Mouse (Mus musculus) hindbrain, embryonic 13.5 days (tissue): Measurements from ENCODE around the gene Mylpf. TPM values are rescaled to one million over a fixed set of nuclear protein-coding genes. Genes with fewer than 3 reads are reported as not detected.

Experiments
- ATAC-seq: fragments of 200-750 bp; cut with Nextera tagmentation; 2 replicates; pipeline ENCODE4 v1.8.0; 2017; ENCODE audit warnings: moderate TSS enrichment; ENCODE audit not compliant: low FRiP score
- H3K27ac ChIP-seq: fragments of 300-500 bp; sonication (generic); 2 replicates; pipeline ENCODE4 v1.5.1; 2015; ENCODE audit warnings: inconsistent platforms, mild to moderate bottlenecking, moderate library complexity
- H3K27me3 ChIP-seq: fragments of 300-500 bp; sonication (generic); 2 replicates; pipeline ENCODE4 v1.6.1; 2015; ENCODE audit warnings: mild to moderate bottlenecking, inconsistent platforms
- H3K36me3 ChIP-seq: fragments of 300-500 bp; sonication (generic); 2 replicates; pipeline ENCODE4 v1.6.1; 2015; ENCODE audit warnings: mild to moderate bottlenecking, inconsistent platforms
- H3K4me1 ChIP-seq: fragments of 300-500 bp; sonication (generic); replicated peaks from 2 replicates; pipeline ENCODE4 v1.6.1; 2015; ENCODE audit warnings: inconsistent platforms
- H3K4me2 ChIP-seq: fragments of 300-500 bp; sonication (generic); 2 replicates; pipeline ENCODE4 v1.6.1; 2015; ENCODE audit warnings: inconsistent platforms, mild to moderate bottlenecking, moderate library complexity
- H3K4me3 ChIP-seq: fragments of 300-500 bp; sonication (generic); 2 replicates; pipeline ENCODE4 v1.5.1; 2015; ENCODE audit warnings: mild to moderate bottlenecking, inconsistent platforms
- H3K9ac ChIP-seq: fragments of 300-500 bp; sonication (generic); 2 replicates; pipeline ENCODE4 v1.6.1; 2015; ENCODE audit warnings: mild to moderate bottlenecking, inconsistent platforms
- H3K9me3 ChIP-seq: fragments of 300-500 bp; sonication (generic); 2 replicates; pipeline ENCODE4 v1.6.1; 2016; ENCODE audit warnings: inconsistent platforms
- WGBS: fragments of 180-500 bp; shearing (Covaris S2); methylation state at CpG from one replicate; pipeline ENCODE4 v1.1.7; 2015; 5-methylcytosine and 5-hydroxymethylcytosine counted together
- polyA plus RNA-seq: library from polyadenylated mRNA; unstranded; fragments of >200 nt; fragmentation: Nextera tagmentation; extraction: Ambion mirVana; gene quantifications from 2 replicates; pipeline ENCODE4 v1.2.1, GENCODE M21; 2015

Mylpf gene
- polyA plus RNA-seq, 1 experiment from 2014 or later = 15.5 TPM

DNA sequence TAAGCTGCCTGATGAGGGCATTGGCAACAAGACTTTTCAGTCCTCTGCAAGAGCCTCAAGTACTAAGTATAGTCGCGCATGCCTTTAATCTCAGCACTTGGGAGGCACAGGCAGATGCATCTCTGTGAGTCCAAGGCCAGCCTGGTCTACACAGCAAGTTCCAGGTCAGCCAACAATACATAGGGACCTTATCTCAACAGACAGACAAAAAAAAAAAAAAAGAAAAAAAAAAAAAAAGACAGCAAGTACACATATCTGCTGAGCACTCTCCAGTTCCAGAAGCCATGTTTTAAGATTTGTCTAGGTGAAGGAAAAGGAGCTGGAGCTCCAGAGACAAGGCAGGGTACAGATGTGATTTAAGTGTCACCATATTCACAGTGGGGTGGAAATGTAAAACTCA lies 47.3 kb downstream of the Mylpf start:
- Histone ChIP-seq H3K4me2 (no peak overlapping the region), H3K4me1 (peaks cover 30% of the 10 kb centered on the region), H3K36me3 (peaks cover 10% of the 10 kb centered on the region), H3K27me3 (no peaks in the 10 kb centered on the region), H3K9ac (no peak overlapping the region), H3K27ac (no peak overlapping the region), H3K4me3 (no peak overlapping the region), H3K9me3 (no peaks in the 10 kb centered on the region)
- 98% methylated on average over 2 of the region's 2 CpGs for WGBS
- ATAC-seq = no peak

DNA sequence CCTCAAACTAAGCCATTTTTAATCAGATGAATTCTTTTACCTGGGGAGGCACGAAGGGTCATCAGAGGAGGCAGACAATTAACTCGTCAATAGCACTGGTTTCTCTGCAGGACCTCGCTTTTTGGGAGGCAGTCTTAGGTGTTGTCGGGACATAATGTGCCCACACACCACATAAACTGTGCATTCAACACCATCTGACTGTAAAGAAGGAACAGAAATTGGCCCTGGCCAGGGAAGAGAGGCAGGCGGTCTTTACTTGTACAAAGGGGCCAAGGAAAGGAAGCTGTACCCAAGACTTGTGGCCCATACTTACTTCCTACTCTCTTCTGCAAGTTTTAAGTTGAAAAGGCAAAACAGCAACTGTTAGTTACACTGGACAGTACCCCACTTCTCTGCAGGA lies 47.8 kb downstream of the Mylpf start:
- no peak overlapping the region for H3K27ac ChIP-seq
- no peaks in the 10 kb centered on the region for H3K9me3 ChIP-seq
- H3K4me2 ChIP-seq = no peak overlapping the region
- H3K4me3 ChIP-seq = no peak overlapping the region
- peaks cover 10% of the 10 kb centered on the region for H3K36me3 ChIP-seq
- no peak overlapping the region for H3K9ac ChIP-seq
- H3K4me1 ChIP-seq = peaks cover 33% of the 10 kb centered on the region
- no peaks in the 10 kb centered on the region for H3K27me3 ChIP-seq
- no peak for ATAC-seq
- WGBS = 92% methylated on average over 5 of the region's 5 CpGs

DNA sequence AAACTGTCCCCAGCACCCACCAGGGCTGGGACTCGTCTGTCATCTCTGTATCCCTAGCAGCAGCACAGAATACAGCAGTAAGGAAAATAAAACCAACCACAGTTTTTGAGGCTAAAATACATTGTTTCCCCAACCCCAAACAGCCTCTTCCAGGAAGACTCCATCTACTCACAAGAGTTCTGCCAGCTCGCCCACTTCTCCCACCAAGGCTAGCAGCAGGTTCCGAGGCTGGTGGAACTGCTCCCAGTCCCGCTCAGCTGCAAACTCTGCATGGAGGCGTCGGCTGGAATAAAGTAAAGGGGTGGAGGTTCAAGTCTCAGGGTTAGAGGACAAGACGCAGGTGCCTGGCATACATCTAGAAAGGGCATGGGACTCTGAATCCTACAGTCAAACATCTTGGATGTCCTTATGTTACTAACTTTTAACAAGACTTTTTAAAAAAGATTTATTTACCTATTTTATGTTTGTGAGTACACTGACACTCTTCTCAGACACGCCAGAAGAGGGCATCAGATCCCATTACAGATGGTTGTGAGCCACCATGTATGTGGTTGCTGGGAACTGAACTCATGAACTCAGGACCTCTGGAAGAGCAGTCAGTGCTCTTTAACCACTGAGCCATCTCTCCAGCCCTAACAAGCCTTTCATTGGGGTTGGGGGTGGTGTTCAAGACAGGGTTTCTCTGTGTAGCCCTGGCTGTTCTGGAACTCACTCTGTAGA lies 50.7 kb downstream of the Mylpf start:
- 73% methylated on average over 8 of the region's 8 CpGs for WGBS
- H3K27me3 ChIP-seq = no peaks in the 10 kb centered on the region
- peaks cover 10% of the 10 kb centered on the region for H3K36me3 ChIP-seq
- peak overlapping the region; percentile 65 for H3K4me3 ChIP-seq
- no peak overlapping the region for H3K27ac ChIP-seq
- peaks cover 28% of the 10 kb centered on the region for H3K4me1 ChIP-seq
- peak overlapping the region; percentile 87 for H3K4me2 ChIP-seq
- H3K9me3 ChIP-seq = no peaks in the 10 kb centered on the region
- peak overlapping the region; percentile 84; the same call in 1 of the 2 replicates for H3K9ac ChIP-seq
- ATAC-seq = no peak

DNA sequence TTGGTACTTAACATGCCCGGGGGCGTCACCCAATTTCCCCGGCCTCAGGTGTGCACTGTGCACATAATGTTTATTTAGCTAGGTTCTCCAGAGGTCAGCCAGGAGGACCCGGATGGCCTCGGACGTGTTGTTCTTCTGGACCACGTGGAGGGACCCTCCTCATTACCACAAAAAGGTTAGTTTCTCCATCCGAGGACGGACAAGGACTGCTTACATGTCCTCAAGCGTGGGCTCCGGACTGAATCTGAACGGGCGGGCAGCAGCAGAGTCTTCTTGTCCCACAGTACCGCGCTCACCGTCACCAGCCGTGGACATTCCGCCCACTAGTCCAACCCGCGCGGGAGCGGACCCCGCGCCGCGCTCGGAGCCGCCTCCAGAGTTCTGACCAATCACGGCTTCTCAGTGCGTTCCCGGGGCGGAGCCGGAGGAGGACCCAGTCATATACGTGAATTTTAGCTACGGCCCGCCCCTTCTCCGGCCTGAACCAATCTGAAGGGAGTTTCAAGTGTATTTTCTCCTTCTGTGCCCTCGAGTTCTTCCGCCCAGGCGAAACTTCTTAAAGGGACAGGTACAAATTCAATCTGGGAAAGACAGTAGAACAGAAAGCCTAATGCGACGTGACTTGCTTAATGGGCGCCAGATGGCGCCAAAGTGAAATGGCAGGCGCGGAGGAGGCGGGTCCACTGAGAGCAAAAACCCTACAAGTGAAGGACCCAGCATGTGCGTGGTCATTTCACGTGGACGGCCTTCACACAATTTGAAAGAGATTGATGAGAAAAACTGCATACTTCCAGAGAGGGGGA lies 51.8 kb downstream of the Mylpf start, which contains the start of gene Dctpp1:
Gene Dctpp1, minus strand, starts transcription at position 401 of the 803 bp plus-strand sequence.
- H3K36me3 ChIP-seq = peaks cover 10% of the 10 kb centered on the region
- H3K9ac ChIP-seq = peak within 1 kb of the TSS; percentile 84
- H3K9me3 ChIP-seq = no peaks in the 10 kb centered on the region
- H3K27ac ChIP-seq = peak within 1 kb of the TSS; percentile 55; the same call in 1 of the 2 replicates
- peak within 1 kb of the TSS; percentile 65 for H3K4me3 ChIP-seq
- peaks cover 18% of the 10 kb centered on the region for H3K4me1 ChIP-seq
- ATAC-seq = peak; percentile 98
- WGBS = under 1% methylated on average over 50 of the region's 50 CpGs
- peak within 1 kb of the TSS; percentile 87 for H3K4me2 ChIP-seq
- no peaks in the 10 kb centered on the region for H3K27me3 ChIP-seq

DNA sequence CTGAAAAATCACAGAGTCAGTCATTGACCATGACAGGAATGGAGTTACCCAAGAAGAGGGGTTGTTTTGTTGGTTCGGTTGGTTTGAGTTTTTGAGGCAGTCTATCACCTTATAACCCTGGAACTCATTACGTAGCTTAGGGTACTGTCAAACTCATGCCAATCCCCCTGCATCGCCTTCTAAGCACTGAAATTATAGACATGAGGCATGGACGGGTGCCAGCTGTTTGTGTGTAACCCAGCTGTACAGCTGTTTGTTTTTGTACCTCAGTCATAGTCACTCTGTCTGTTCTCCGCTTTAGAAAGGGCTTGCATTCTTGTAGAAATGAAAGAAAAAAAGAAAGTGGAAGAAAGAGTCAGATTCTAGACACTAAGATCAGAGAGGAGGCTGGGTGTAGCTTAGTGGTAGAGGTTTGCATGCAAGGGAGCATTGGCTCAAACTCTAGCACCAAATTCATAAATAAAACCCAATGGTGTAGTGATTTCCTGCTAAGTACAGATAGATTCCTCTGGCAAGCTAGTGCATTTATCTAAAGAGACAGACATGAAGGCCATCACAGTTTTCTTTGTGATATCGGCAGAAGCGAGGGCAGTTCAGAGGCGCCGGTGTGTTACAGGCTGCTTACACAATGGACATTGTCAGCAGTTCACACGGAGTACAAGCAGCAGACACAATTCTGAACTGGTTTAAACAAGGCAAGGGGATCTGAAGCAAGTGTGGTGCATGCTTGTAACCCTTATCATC lies 53.7 kb downstream of the Mylpf start:
- peaks cover 18% of the 10 kb centered on the region for H3K4me1 ChIP-seq
- H3K27ac ChIP-seq = no peak overlapping the region
- 88% methylated on average over 10 of the region's 10 CpGs for WGBS
- H3K27me3 ChIP-seq = no peaks in the 10 kb centered on the region
- no peaks in the 10 kb centered on the region for H3K36me3 ChIP-seq
- H3K4me2 ChIP-seq = no peak overlapping the region
- no peaks in the 10 kb centered on the region for H3K9me3 ChIP-seq
- no peak overlapping the region for H3K4me3 ChIP-seq
- no peak for ATAC-seq
- no peak overlapping the region for H3K9ac ChIP-seq

DNA sequence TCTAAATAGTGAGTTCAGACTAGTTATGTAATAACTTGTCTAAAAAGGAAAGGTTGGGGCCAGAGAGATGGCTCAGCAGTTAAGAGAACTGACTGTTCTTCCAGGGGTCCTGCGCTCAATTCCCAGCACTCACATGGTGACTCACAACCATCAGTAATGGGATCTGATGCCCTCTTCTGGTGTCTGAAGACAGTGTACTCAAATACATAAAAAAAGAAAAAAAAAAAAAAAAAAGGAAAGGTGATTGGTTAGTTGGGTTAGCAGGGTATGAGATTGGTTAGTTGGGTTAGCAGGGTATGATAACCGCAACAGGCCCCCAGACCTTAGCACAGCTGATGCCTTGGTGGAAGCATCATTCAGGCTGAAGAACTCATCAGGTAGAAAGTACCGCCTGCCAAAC lies 54.8 kb downstream of the Mylpf start:
- 93% methylated on average over 3 of the region's 3 CpGs for WGBS
- H3K9me3 ChIP-seq = 0 out of 2 replicates have a peak, but pooled peaks cover 5% of the 10 kb centered on the region
- peaks cover 18% of the 10 kb centered on the region for H3K4me1 ChIP-seq
- no peak overlapping the region for H3K4me3 ChIP-seq
- H3K9ac ChIP-seq = no peak overlapping the region
- H3K36me3 ChIP-seq = peaks cover 6% of the 10 kb centered on the region
- H3K27me3 ChIP-seq = no peaks in the 10 kb centered on the region
- H3K27ac ChIP-seq = no peak overlapping the region
- no peak for ATAC-seq
- H3K4me2 ChIP-seq = no peak overlapping the region

Other genes starting within 250 kb of the Mylpf start
- 109 and 112 TPM in 2 replicates for gene Cdipt, start 233.0 kb upstream of the Mylpf start, polyA plus RNA-seq
- gene Cdiptos, start 232.8 kb upstream of the Mylpf start, polyA plus RNA-seq = 1.2 and 1.4 TPM in 2 replicates
- 4.5 and 5.2 TPM in 2 replicates for gene Mvp, start 194.3 kb upstream of the Mylpf start, polyA plus RNA-seq
- 0.45 and 1.1 TPM in 2 replicates for gene Pagr1b, start 192.4 kb upstream of the Mylpf start, polyA plus RNA-seq
- 41.8 and 53.4 TPM in 2 replicates for gene Pagr1a, start 191.5 kb upstream of the Mylpf start, polyA plus RNA-seq
- 66.8 and 73.4 TPM in 2 replicates for gene Gm42742, start 187.8 kb upstream of the Mylpf start, polyA plus RNA-seq
- gene Prrt2, start 187.7 kb upstream of the Mylpf start, polyA plus RNA-seq = 18.3 and 19.2 TPM in 2 replicates
- 59.8 and 60.8 TPM in 2 replicates for gene Maz, start 181.9 kb upstream of the Mylpf start, polyA plus RNA-seq
- 30.2 and 32.6 TPM in 2 replicates for gene Kif22, start 166.4 kb upstream of the Mylpf start, polyA plus RNA-seq
- gene Zg16, start 121.6 kb upstream of the Mylpf start, polyA plus RNA-seq = not detected in 2 replicates
- gene AI467606, start 117.5 kb upstream of the Mylpf start, polyA plus RNA-seq = 1.5 and 2.1 TPM in 2 replicates
- gene Qprt, start 86.7 kb upstream of the Mylpf start, polyA plus RNA-seq = 0.54 and 0.68 TPM in 2 replicates
- 0.06 and 0.09 TPM in 2 replicates for gene Spn, start 71.1 kb upstream of the Mylpf start, polyA plus RNA-seq
- gene Cd2bp2, start 12.8 kb upstream of the Mylpf start, polyA plus RNA-seq = 83.1 and 84.6 TPM in 2 replicates
- 28.0 and 31.3 TPM in 2 replicates for gene Tbc1d10b, start 422 bp upstream of the Mylpf start, polyA plus RNA-seq
- 58.8 and 61.9 TPM in 2 replicates for gene Zfp553, start 24.2 kb downstream of the Mylpf start, polyA plus RNA-seq
- 21.8 and 23.1 TPM in 2 replicates for gene Sept1, start 24.2 kb downstream of the Mylpf start, polyA plus RNA-seq
- gene Zfp771, start 35.4 kb downstream of the Mylpf start, polyA plus RNA-seq = 54.4 and 57.4 TPM in 2 replicates
- 121 and 124 TPM in 2 replicates for gene Dctpp1, start 51.8 kb downstream of the Mylpf start, polyA plus RNA-seq
- 59.7 and 60.7 TPM in 2 replicates for gene Sephs2, start 65.2 kb downstream of the Mylpf start, polyA plus RNA-seq
- gene Itgal, start 87.4 kb downstream of the Mylpf start, polyA plus RNA-seq = 0.32 and 0.38 TPM in 2 replicates
- 17.1 and 17.3 TPM in 2 replicates for gene Zfp768, start 136.7 kb downstream of the Mylpf start, polyA plus RNA-seq
- gene Zfp747, start 167.2 kb downstream of the Mylpf start, polyA plus RNA-seq = 8.1 and 8.6 TPM in 2 replicates
- 5.4 and 5.7 TPM in 2 replicates for gene 9130019O22Rik, start 178.3 kb downstream of the Mylpf start, polyA plus RNA-seq
- 7.7 TPM in 2 replicates for gene E430018J23Rik, start 184.7 kb downstream of the Mylpf start, polyA plus RNA-seq
- 4.0 and 4.8 TPM in 2 replicates for gene Zfp764, start 197.9 kb downstream of the Mylpf start, polyA plus RNA-seq
- gene Zfp688, start 213.2 kb downstream of the Mylpf start, polyA plus RNA-seq = 34.1 and 35.0 TPM in 2 replicates
- gene Zfp689, start 240.3 kb downstream of the Mylpf start, polyA plus RNA-seq = 15.0 and 16.2 TPM in 2 replicates